Mouse (Mus musculus) brain, adult 2 months (tissue): Measurements from ENCODE around the gene March9.
"Not testable (repeated sequence)": the region's sequence is repeated elsewhere in the genome, so short reads cannot be mapped to it uniquely, and the experiment has no call there.

Source experiments
- DNase-seq: peaks from one replicate; pipeline ENCODE4 v3.0.0; 2011; ENCODE audit warnings: low read depth, low spot score

The March9 gene

GRCm38 (mm10) chr10:127079665-127080391, 19.8 kb upstream of the March9 start:
- peak; percentile 62 for DNase-seq

GRCm38 (mm10) chr10:127078677-127079575, 18.9 kb upstream of the March9 start:
- peak; percentile 95 for DNase-seq

- DNase-seq = peak; percentile 95
Observed at GRCm38 (mm10) chr10:127078001-127078676, 18.2 kb upstream of the March9 start.

GRCm38 (mm10) chr10:127077515-127077914, 17.5 kb upstream of the March9 start:
- DNase-seq = peak; percentile 79

GRCm38 (mm10) chr10:127076082-127076481, 16.1 kb upstream of the March9 start:
- peak; percentile 82 for DNase-seq

- DNase-seq = no peak
Observed at GRCm38 (mm10) chr10:127075651-127076050, 15.7 kb upstream of the March9 start.

- no peak for DNase-seq
Observed at GRCm38 (mm10) chr10:127075080-127075479, 15.1 kb upstream of the March9 start, which contains the start of gene Agap2. Agap2 (plus strand) TSS chr10:127075284.

- DNase-seq = no peak
Observed at GRCm38 (mm10) chr10:127073981-127074380, 14.0 kb upstream of the March9 start.

GRCm38 (mm10) chr10:127072969-127073368, 13.0 kb upstream of the March9 start:
- DNase-seq = not testable (repeated sequence)

- not testable (repeated sequence) for DNase-seq
Observed at GRCm38 (mm10) chr10:127072270-127072669, 12.3 kb upstream of the March9 start.

GRCm38 (mm10) chr10:127071203-127071602, 11.2 kb upstream of the March9 start:
- no peak for DNase-seq

- peak; percentile 100 for DNase-seq
Observed at GRCm38 (mm10) chr10:127070190-127071121, 10.5 kb upstream of the March9 start, which contains the start of gene Tspan31. Tspan31 (minus strand) TSS chr10:127070264.

GRCm38 (mm10) chr10:127069281-127070189, 9.6 kb upstream of the March9 start:
- DNase-seq = no peak

- no peak for DNase-seq
Observed at GRCm38 (mm10) chr10:127068360-127069038, 8.5 kb upstream of the March9 start.

- no peak for DNase-seq
Observed at GRCm38 (mm10) chr10:127066519-127067018, 6.6 kb upstream of the March9 start.

GRCm38 (mm10) chr10:127065981-127066380, 6.0 kb upstream of the March9 start:
- DNase-seq = no peak

GRCm38 (mm10) chr10:127063913-127064870, 4.2 kb upstream of the March9 start:
- DNase-seq = no peak
